Mouse (Mus musculus): ENCODE measurements around the gene Ptpn7. TPM values are rescaled to one million over a fixed set of nuclear protein-coding genes. Genes with fewer than 3 reads are reported as not detected.

The Ptpn7 gene
- total and polyA plus RNA-seq, 3 experiments, result 61.4 to 81.9 (median 81.9) TPM

GRCm38 (mm10) chr1:135098441-135098840 lies 34.1 kb upstream of the Ptpn7 start:
- H3K27me3 ChIP-seq (replicated peaks), result peaks cover 54% of the 10 kb centered on the region
- H3K9me3 ChIP-seq (replicated peaks; ENCODE audit: low read length), result no peaks in the 10 kb centered on the region
- peaks cover 8 to 28% of the 10 kb centered on the region in 2 experiments for H3K4me1 ChIP-seq (ENCODE audit: control insufficient read depth in 1 of 2, insufficient read depth in 2 of 2)
- H3K4me2 ChIP-seq (ENCODE audit: insufficient read depth, low read depth, poor library complexity, severe bottlenecking), result no peak overlapping the region
- H3K79me2 ChIP-seq (replicated peaks; ENCODE audit: control insufficient read depth, extremely low read depth, insufficient read depth, poor library complexity, severe bottlenecking), result no peaks in the 10 kb centered on the region
- no peak overlapping the region for H3K4me3 ChIP-seq (replicated peaks in 1 of 3; ENCODE audit: low read depth in 2 of 3, low read length in 2 of 3, poor library complexity in 1 of 3)
- H3K9ac ChIP-seq (ENCODE audit: insufficient read depth, low read depth), result no peak overlapping the region
- no peak for DNase-seq (ENCODE audit: extremely low read depth)
- TF ChIP-seq PAX5 (IDR thresholded peaks at IDR 0.05; ENCODE audit: low read length) (no peak), ZC3H11A (IDR thresholded peaks at IDR 0.05; ENCODE audit: low read depth, low read length) (no peak), JUND (conservative IDR thresholded peaks at IDR 0.05; ENCODE audit: low read depth, low read length) (no peak), JUN (IDR thresholded peaks at IDR 0.05; ENCODE audit: insufficient read depth, low read depth, low read length) (no peak), MAFK (IDR thresholded peaks at IDR 0.05; ENCODE audit: insufficient replicate concordance, low read length) (no peak), MAZ (IDR thresholded peaks at IDR 0.05; ENCODE audit: low read depth, low read length) (no peak)
- no peak overlapping the region for H3K27ac ChIP-seq (ENCODE audit: insufficient read depth, low read depth)
- dilution Hi-C loops (cut with MboI; ENCODE audit: extremely low pct_ligation_motif_present, extremely low pct_unique_long_range_greater_than_20kb, low sequenced_read_pairs), result no loop called here
- in situ Hi-C loops (cut with MboI; ENCODE audit: low pct_ligation_motif_present, low pct_unique_long_range_greater_than_20kb, low sequenced_read_pairs), result no loop called here
- no peaks in the 10 kb centered on the region for H3K36me3 ChIP-seq (replicated peaks in 1 of 2; ENCODE audit: control insufficient read depth in 1 of 2, insufficient read depth in 1 of 2, low read length in 1 of 2)

- no peak overlapping the region for H3K9ac ChIP-seq (ENCODE audit: insufficient read depth, low read depth)
- H3K79me2 ChIP-seq (replicated peaks; ENCODE audit: control insufficient read depth, extremely low read depth, insufficient read depth, poor library complexity, severe bottlenecking), result no peaks in the 10 kb centered on the region
- H3K4me2 ChIP-seq (ENCODE audit: insufficient read depth, low read depth, poor library complexity, severe bottlenecking), result no peak overlapping the region
- no peak overlapping the region for H3K27ac ChIP-seq (ENCODE audit: insufficient read depth, low read depth)
- TF ChIP-seq TCF12 (IDR thresholded peaks at IDR 0.05; ENCODE audit: low read depth, low read length) (no peak), MAFK (IDR thresholded peaks at IDR 0.05; ENCODE audit: insufficient replicate concordance, low read length) (no peak), NELFE (IDR thresholded peaks at IDR 0.05; ENCODE audit: low read depth, low read length) (no peak), JUN (IDR thresholded peaks at IDR 0.05; ENCODE audit: insufficient read depth, low read depth, low read length) (no peak), MEF2A (IDR thresholded peaks at IDR 0.05; ENCODE audit: borderline replicate concordance, low read depth, low read length) (no peak), JUND (conservative IDR thresholded peaks at IDR 0.05; ENCODE audit: low read depth, low read length) (no peak), POLR2A (IDR thresholded peaks at IDR 0.05; ENCODE audit: low read depth, low read length) (no peak), NRF1 (IDR thresholded peaks at IDR 0.05; ENCODE audit: low read depth, low read length) (no peak), ETS1 (conservative IDR thresholded peaks at IDR 0.05; ENCODE audit: low read depth, low read length) (no peak), GABPA (IDR thresholded peaks at IDR 0.05; ENCODE audit: insufficient replicate concordance, low read depth, low read length) (no peak), KAT2A (IDR thresholded peaks at IDR 0.05; ENCODE audit: insufficient replicate concordance, low read length) (no peak), MYC (IDR thresholded peaks at IDR 0.05; ENCODE audit: low read depth, low read length) (no peak), CHD1 (IDR thresholded peaks at IDR 0.05; ENCODE audit: low read depth, low read length) (no peak), RCOR1 (conservative IDR thresholded peaks at IDR 0.05; ENCODE audit: low read depth, low read length) (no peak), ELF1 (IDR thresholded peaks at IDR 0.05; ENCODE audit: low read depth, low read length) (no peak), MAZ (IDR thresholded peaks at IDR 0.05; ENCODE audit: low read depth, low read length) (no peak), IRF4 (IDR thresholded peaks at IDR 0.05; ENCODE audit: low read depth, low read length) (no peak), ZC3H11A (IDR thresholded peaks at IDR 0.05; ENCODE audit: low read depth, low read length) (no peak), ZKSCAN1 (IDR thresholded peaks at IDR 0.05; ENCODE audit: borderline replicate concordance, low read depth, low read length) (no peak)
- in situ Hi-C loops (cut with MboI; ENCODE audit: low pct_ligation_motif_present, low pct_unique_long_range_greater_than_20kb, low sequenced_read_pairs), result no loop called here
- dilution Hi-C loops (cut with MboI; ENCODE audit: extremely low pct_ligation_motif_present, extremely low pct_unique_long_range_greater_than_20kb, low sequenced_read_pairs), result no loop called here
- H3K4me3 ChIP-seq (replicated peaks in 1 of 3; ENCODE audit: low read depth in 2 of 3, low read length in 2 of 3, poor library complexity in 1 of 3), result no peak overlapping the region
- H3K27me3 ChIP-seq (replicated peaks), result peaks cover 67% of the 10 kb centered on the region
- no peaks in the 10 kb centered on the region for H3K9me3 ChIP-seq (replicated peaks; ENCODE audit: low read length)
- no peak for DNase-seq (ENCODE audit: extremely low read depth)
- peaks cover 7 to 15% of the 10 kb centered on the region in 2 experiments for H3K4me1 ChIP-seq (ENCODE audit: control insufficient read depth in 1 of 2, insufficient read depth in 2 of 2)
- H3K36me3 ChIP-seq (replicated peaks in 1 of 2; ENCODE audit: control insufficient read depth in 1 of 2, insufficient read depth in 1 of 2, low read length in 1 of 2), result no peaks in the 10 kb centered on the region
These were observed 32.1 kb upstream of the Ptpn7 start for GRCm38 (mm10) chr1:135100400-135100799.

Data from CH12.LX (cell line).